Mouse (Mus musculus): ENCODE data around the gene Inha. TPM values are rescaled to one million over a fixed set of nuclear protein-coding genes. Genes with fewer than 3 reads are reported as not detected.

Inha gene
- total RNA-seq, 1 experiment from 2014 or later, result not detected

- ATAC-seq (replicated peaks; ENCODE audit: low read depth, poor library complexity, severe bottlenecking), result no peak
Measured at GRCm38 (mm10) chr1:75549289-75550279, 42.7 kb downstream of the Inha start.

DNA sequence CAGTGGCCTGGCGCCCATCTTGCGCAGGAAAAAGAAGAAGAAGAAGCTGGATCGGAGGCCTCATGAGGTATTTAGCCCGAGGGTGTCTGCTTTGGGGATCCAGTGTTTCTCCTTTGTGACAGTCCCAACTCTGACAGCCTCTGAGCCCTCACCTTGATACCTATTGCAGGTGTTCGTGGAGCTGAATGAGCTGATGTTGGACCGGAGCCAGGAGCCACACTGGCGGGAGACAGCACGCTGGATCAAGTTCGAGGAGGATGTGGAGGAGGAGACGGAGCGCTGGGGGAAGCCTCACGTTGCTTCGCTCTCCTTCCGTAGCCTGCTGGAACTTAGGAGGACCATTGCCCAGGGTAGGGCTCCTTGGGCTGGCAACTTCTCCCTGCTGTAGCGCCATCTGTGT is 43.7 kb downstream of the Inha start:
- ATAC-seq (replicated peaks; ENCODE audit: low read depth, poor library complexity, severe bottlenecking), result no peak

DNA sequence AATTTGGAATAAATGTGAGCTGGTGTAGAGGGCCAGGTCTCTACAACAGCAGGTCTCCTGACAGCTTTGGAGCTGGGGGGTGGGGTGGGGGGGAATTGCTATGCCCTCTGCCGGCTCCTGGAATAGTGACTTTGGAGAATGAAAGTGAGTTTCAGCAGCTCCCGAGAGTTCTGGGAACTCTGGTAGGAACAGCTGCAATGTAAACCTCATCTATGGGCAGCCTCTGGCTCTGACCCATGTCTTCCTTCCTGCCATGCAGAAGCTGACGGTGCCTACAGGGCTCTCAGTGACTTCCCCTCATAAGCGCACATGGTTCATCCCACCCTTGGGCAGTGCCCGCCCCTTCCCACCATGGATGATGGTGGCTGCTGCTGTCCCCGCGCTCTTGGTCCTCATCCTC is 48.8 kb downstream of the Inha start:
- no peak for ATAC-seq (replicated peaks; ENCODE audit: low read depth, poor library complexity, severe bottlenecking)

DNA sequence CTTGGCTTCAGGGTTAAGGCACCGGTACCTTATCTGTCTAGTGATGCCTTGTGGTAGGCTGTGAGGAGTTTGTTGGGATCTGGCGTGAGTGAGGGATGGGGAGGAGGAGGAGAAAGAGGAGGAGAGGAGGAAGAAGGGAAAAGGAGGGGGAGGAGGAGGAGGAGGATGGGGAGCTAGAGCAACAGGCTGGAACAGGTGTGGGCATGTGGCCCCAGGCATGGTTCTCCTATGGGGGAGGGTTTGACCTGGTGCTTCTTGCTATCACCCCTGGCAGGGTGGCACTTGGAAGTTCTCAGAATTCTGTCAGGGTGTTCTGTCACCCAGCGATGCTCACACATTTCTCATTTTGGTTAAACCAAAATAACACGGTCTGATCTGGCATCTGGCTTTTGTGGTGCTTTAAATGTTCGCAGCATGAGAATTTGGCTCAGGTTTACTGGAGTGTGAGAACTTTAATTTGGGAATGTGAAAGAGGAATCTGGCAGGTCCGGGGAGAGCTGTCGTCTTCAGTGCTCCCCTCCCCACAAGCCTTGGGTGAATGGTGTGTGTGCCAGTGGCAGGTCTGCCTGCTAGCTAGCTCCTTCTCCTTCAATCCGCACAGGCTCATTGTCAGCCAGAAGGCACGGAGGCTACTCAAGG is 49.4 kb downstream of the Inha start:
- no peak for ATAC-seq (replicated peaks; ENCODE audit: low read depth, poor library complexity, severe bottlenecking)

GRCm38 (mm10) chr1:75557041-75557440 is 50.2 kb downstream of the Inha start:
- ATAC-seq (replicated peaks; ENCODE audit: low read depth, poor library complexity, severe bottlenecking), result no peak

DNA sequence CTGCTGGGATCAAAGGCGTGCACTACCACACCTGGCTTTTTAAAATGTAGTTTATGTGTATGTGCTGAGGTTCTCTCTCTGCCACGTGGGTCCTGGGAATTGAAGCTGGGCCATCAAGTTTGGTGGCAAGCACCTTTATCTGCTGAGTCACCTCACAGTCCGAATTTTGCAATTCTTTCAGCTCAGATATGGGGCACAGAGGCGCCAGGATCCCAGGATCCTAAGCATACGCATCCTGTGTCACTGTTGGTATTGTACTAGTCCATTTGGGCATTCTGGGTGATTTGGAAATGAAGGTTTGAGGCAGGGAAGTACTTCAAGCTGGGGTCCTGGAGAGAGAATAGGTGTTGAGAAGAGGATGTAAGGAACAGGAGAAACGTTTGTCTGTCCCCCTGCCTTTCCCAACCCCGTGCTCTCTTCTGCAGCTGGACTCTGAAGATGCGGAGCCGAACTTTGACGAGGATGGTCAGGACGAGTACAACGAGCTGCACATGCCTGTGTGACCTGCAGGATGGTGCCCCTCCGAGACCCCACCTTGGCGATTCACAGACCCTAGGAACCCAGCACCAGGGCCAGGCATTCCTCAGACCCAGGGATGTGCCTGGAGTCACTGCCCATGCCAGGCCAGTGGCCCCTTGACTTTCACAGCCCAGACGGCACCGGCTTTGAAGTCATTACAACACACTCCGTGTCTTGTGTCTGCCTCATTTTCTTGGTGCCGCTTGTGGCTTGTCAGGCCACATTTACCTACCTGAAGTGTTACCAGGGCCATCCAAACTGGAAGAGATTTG is 51.7 kb downstream of the Inha start:
- ATAC-seq (replicated peaks; ENCODE audit: low read depth, poor library complexity, severe bottlenecking), result no peak

DNA sequence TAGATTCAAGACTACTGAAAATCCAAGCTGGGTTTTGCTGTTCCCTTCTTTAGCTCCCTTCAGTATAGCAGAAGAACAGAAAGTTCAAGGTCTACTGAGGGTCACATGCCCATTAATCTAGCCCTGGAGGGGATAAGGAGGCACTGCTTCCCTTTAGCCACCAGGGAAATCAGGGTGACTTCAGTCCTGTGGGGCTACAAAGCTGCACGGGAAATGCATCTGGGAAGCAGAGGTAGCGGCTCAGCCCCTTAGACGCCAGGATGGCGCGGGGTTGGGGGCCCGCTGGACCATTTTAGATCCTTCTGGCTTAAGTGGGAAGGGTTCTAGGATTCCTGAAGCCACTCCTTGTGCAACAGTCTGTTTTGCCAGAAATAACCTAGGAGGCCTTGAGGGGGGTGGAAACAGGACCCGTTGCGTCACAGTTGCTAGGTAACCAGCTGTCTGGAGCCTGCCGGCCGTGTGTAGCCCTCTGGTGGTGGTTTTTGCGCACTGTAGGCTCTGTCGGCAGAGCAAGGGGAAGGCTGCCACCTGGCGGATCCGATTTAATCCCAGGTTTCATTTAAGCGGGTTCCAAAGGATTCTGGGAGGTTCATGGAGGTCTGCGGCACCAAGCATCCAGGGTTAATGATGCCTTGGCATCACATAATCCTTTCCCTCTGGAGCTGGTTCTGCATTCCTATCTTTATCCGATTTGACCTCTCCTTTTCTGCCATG is 52.5 kb downstream of the Inha start:
- peak; percentile 94 for ATAC-seq (replicated peaks; ENCODE audit: low read depth, poor library complexity, severe bottlenecking)

Other genes with a start within 250 kb of the Inha start
- 0.14 TPM in 1 of 2 replicates, not detected in the other for gene Ptprn, start 242.6 kb upstream of the Inha start, total RNA-seq (2017)
- not detected in 2 replicates for gene Resp18, start 228.7 kb upstream of the Inha start, total RNA-seq (2017)
- gene Dnpep, start 189.1 kb upstream of the Inha start, total RNA-seq (2017), result 28.7 and 37.5 TPM in 2 replicates
- not detected in 2 replicates for gene Des, start 146.7 kb upstream of the Inha start, total RNA-seq (2017)
- gene Speg, start 131.8 kb upstream of the Inha start, total RNA-seq (2017), result not detected in 2 replicates
- gene Gmppa, start 71.1 kb upstream of the Inha start, total RNA-seq (2017), result 61.7 and 73.9 TPM in 2 replicates
- gene Asic4, start 56.6 kb upstream of the Inha start, total RNA-seq (2017), result not detected in 2 replicates
- gene Chpf, start 27.8 kb upstream of the Inha start, total RNA-seq (2017), result 0.92 and 2.1 TPM in 2 replicates
- gene Tmem198, start 27.5 kb upstream of the Inha start, total RNA-seq (2017), result 0.32 TPM in 1 of 2 replicates, not detected in the other
- 1.4 and 2.7 TPM in 2 replicates for gene Obsl1, start 625 bp upstream of the Inha start, total RNA-seq (2017)
- 15.1 and 19.5 TPM in 2 replicates for gene Stk11ip, start 14.5 kb downstream of the Inha start, total RNA-seq (2017)
- under 0.01 TPM in 1 of 2 replicates, not detected in the other for gene Slc4a3, start 39.2 kb downstream of the Inha start, total RNA-seq (2017)